Mouse (Mus musculus) forebrain, postnatal 0 days (tissue): ENCODE results near the gene Rnf11. TPM values are rescaled to one million over a fixed set of nuclear protein-coding genes. Genes with fewer than 3 reads are reported as not detected.
"Not testable (repeated sequence)": the region's sequence is repeated elsewhere in the genome, so short reads cannot be mapped to it uniquely, and the experiment has no call there.

Source experiments
- ATAC-seq: fragments of 200-750 bp; cut with Nextera tagmentation; 2 replicates; pipeline ENCODE4 v1.8.0; 2017; ENCODE audit warnings: mild to moderate bottlenecking, moderate library complexity
- DNase-seq: peaks from one replicate; pipeline ENCODE4 v3.0.0-alpha.2; 2015
- H3K27ac ChIP-seq: fragments of 300-500 bp; sonication (generic); 2 replicates; pipeline ENCODE4 v1.5.1; 2014; ENCODE audit warnings: low read depth, mild to moderate bottlenecking, antibody characterized with exemption, low read length, moderate library complexity, mixed read lengths
- H3K27me3 ChIP-seq: fragments of 300-500 bp; sonication (generic); 2 replicates; pipeline ENCODE4 v1.6.1; 2014; ENCODE audit warnings: mild to moderate bottlenecking, low read length, mixed read lengths; ENCODE audit not compliant: insufficient read depth
- H3K36me3 ChIP-seq: fragments of 300-500 bp; sonication (generic); 2 replicates; pipeline ENCODE4 v1.6.1; 2014; ENCODE audit warnings: mild to moderate bottlenecking, moderate library complexity; ENCODE audit not compliant: insufficient read depth
- H3K4me1 ChIP-seq: fragments of 300-500 bp; sonication (generic); 2 replicates; pipeline ENCODE4 v1.6.1; 2014; ENCODE audit warnings: antibody characterized with exemption; ENCODE audit not compliant: insufficient read depth
- H3K4me2 ChIP-seq: fragments of 300-500 bp; sonication (generic); 2 replicates; pipeline ENCODE4 v1.6.1; 2014; ENCODE audit warnings: low read depth, mild to moderate bottlenecking, moderate library complexity
- H3K4me3 ChIP-seq: fragments of 300-500 bp; sonication (generic); 2 replicates; pipeline ENCODE4 v1.5.1; 2014; ENCODE audit warnings: low read depth, low read length, mixed read lengths
- H3K9ac ChIP-seq: fragments of 300-500 bp; sonication (generic); 2 replicates; pipeline ENCODE4 v1.6.1; 2014; ENCODE audit warnings: mild to moderate bottlenecking
- H3K9me3 ChIP-seq: fragments of 300-500 bp; sonication (generic); 2 replicates; pipeline ENCODE4 v1.6.1; 2016; ENCODE audit warnings: low read length
- CTCF ChIP-seq: sonication (generic); IDR thresholded peaks from 2 replicates; pipeline ENCODE4 v1.5.1; 2016; ENCODE audit warnings: antibody characterized with exemption, control low read depth, low read depth
- WGBS: fragments of 180-500 bp; shearing (Covaris S2); extraction: QIAGEN DNeasy Blood & Tissue Kit; methylation state at CpG from one replicate; pipeline ENCODE4 v1.1.7; 2014; 5-methylcytosine and 5-hydroxymethylcytosine counted together
- polyA plus RNA-seq: library from polyadenylated mRNA; unstranded; fragments of >200 nt; fragmentation: Nextera tagmentation; extraction: Ambion mirVana; gene quantifications from 2 replicates; pipeline ENCODE4 v1.2.1, GENCODE M21; 2015
- total RNA-seq: library from RNA; depleted of rRNA; stranded (reverse); fragments of >200 nt; gene quantifications from 2 replicates; pipeline ENCODE4 v1.2.3, GENCODE M21; 2014; rRNA removed

The Rnf11 gene
- total and polyA plus RNA-seq, 2 experiments from 2014 or later = 84.0 to 161 TPM

DNA sequence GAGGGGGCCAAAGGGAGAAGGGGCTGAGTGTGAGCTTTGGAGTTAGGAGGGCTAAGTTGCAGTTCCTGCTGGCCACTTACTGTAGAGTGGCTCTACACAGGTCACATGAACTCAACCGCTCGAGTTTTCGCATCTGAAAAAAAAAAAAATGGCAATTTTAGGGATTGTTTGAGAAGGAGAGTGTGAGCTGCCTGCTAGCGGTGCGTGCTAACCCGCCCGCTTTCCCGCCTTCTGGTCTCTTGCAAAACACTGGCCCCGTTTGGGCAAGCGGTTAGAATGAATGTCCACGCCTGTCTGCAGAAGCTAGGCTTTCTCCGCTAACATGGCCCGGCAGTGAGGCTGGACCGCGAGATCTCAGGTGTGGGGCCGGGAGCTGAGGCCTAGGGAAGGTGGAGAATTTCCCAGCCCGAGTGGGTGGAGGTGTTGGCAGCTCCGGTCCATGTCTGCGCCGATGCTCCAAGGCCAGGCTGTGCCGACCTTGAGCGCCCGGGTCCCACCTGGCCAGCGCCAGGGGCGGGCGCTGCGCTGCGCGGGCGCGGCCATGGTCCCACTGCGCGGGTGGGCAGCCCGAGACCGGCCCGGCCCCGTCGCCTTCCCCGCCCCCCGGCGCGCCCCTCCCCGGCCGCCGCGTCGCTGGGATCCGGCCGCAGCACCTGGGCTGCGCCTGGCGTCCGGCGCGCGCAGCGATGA, 77.9 kb downstream of the Rnf11 start, which contains the start of gene Ttc39a:
Gene Ttc39a (plus strand): TSS at position 138 of the 690 bp plus-strand sequence.
- ATAC-seq (peak; percentile 69), DNase-seq (peak; percentile 55)
- under 1% methylated on average over 54 of the region's 56 CpGs for WGBS
- H3K27ac ChIP-seq = no peak within 1 kb of the TSS
- H3K9ac ChIP-seq = peak within 1 kb of the TSS; percentile 71
- H3K36me3 ChIP-seq = no peaks in the 10 kb centered on the region
- no peaks in the 10 kb centered on the region for H3K9me3 ChIP-seq
- H3K27me3 ChIP-seq = no peaks in the 10 kb centered on the region
- H3K4me2 ChIP-seq = peak within 1 kb of the TSS; percentile 99
- TF ChIP-seq CTCF = no peak
- H3K4me3 ChIP-seq = peak within 1 kb of the TSS; percentile 65
- H3K4me1 ChIP-seq = 0 out of 2 replicates have a peak, but pooled peaks cover 3% of the 10 kb centered on the region

DNA sequence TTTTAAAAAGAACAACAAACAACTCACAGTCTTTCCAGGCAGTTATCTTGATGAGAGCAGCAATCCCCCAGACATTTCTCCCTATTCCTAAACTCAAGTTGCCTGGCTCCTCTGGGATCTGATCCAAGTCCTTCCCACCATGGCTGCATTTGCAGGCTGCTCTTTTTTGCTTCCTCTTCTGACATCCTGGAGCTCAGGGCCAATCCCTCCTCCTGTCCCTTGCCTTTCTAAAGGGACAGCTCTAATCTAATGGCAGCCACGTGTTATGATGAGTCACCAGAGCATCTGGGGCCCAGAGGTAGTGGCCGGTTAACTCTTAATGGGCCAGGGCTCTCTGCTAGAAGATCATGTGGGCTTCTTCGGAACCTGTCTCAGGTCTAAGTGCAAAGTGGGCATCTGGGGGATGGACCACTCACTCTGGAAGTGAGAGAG, 78.5 kb downstream of the Rnf11 start:
- H3K27ac ChIP-seq = no peak overlapping the region
- TF ChIP-seq CTCF = no peak

GRCm38 (mm10) chr4:109405415-109405814, 79.1 kb downstream of the Rnf11 start:
- H3K27ac ChIP-seq = no peak overlapping the region
- 0 out of 2 replicates have a peak overlapping the region, but pooled peaks have one; percentile 99 for H3K4me2 ChIP-seq
- H3K27me3 ChIP-seq = no peaks in the 10 kb centered on the region
- H3K4me1 ChIP-seq = 0 out of 2 replicates have a peak, but pooled peaks cover 3% of the 10 kb centered on the region
- no peak overlapping the region for H3K4me3 ChIP-seq
- ATAC-seq (no peak), DNase-seq (no peak)
- 46% methylated on average over 8 of the region's 8 CpGs for WGBS
- H3K9ac ChIP-seq = no peak overlapping the region
- H3K36me3 ChIP-seq = no peaks in the 10 kb centered on the region
- no peaks in the 10 kb centered on the region for H3K9me3 ChIP-seq
- TF ChIP-seq CTCF = no peak

More for the DNA sequence above, 78.5 kb downstream of the Rnf11 start:
- H3K4me1 ChIP-seq = 0 out of 2 replicates have a peak, but pooled peaks cover 3% of the 10 kb centered on the region
- no peaks in the 10 kb centered on the region for H3K9me3 ChIP-seq
- H3K4me3 ChIP-seq = peak overlapping the region; percentile 65
- H3K36me3 ChIP-seq = no peaks in the 10 kb centered on the region
- WGBS = 5% methylated on average over 3 of the region's 3 CpGs
- DNase-seq (peak; percentile 66), ATAC-seq (peak; percentile 56)
- H3K9ac ChIP-seq = peak overlapping the region; percentile 71; the same call in 1 of the 2 replicates
- H3K4me2 ChIP-seq = peak overlapping the region; percentile 99
- H3K27me3 ChIP-seq = no peaks in the 10 kb centered on the region

DNA sequence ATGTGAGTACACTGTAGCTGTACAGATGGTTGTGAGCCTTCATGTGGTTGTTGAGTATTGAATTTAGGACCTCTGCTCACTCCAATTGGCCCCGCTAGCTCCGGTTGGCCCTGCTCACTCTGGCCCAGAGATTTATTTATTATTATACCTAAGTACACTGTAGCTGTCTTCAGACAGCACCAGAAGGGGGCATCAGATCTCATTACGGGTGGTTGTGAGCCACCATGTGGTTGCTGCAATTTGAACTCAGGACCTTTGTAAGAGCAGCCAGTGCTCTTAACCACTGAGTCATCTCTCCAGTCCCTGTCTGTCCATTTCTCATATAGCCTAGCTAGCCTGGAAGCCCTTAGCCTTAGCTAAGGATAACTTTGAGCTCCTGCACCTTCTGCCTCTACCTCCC, 79.6 kb downstream of the Rnf11 start:
- not testable (repeated sequence) for H3K4me1 ChIP-seq, H3K27me3 ChIP-seq, ATAC-seq, H3K4me3 ChIP-seq, DNase-seq, H3K4me2 ChIP-seq, H3K9me3 ChIP-seq, H3K9ac ChIP-seq, H3K27ac ChIP-seq, H3K36me3 ChIP-seq
- 82% methylated on average over 3 of the region's 3 CpGs for WGBS
- 0 out of 2 replicates have a peak, but pooled peaks have one; percentile 14 for TF ChIP-seq CTCF

DNA sequence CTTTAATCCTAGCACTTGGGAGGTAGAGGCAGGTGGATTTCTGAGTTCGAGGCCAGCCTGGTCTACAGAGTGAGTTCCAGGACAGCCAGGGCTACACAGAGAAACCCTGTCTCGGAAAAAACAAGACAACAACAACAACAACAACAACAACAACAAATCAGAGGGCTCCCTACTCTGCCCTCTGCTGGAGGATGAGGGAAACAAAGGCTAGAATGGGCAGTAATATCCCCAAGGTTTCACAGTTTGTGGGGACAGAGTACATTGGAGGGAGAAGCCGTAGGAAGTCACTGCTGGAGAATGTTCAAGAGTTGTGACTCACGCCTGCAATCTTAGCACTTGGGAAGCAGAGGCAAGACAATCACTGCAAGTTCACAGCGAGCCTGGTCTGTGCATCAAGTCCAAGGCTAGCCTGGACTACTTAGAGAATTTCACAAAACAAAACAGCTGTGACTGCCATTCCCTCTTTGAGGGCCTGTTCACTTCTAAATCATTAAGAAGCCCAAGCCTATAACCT, 83.3 kb downstream of the Rnf11 start:
- H3K4me2 ChIP-seq = no peak overlapping the region

More for the DNA sequence above, 83.3 kb downstream of the Rnf11 start:
- H3K9ac ChIP-seq = no peak overlapping the region
- H3K27me3 ChIP-seq = no peaks in the 10 kb centered on the region
- H3K9me3 ChIP-seq = no peaks in the 10 kb centered on the region
- H3K36me3 ChIP-seq = no peaks in the 10 kb centered on the region
- DNase-seq (no peak), ATAC-seq (no peak)
- WGBS = 78% methylated on average over 5 of the region's 5 CpGs
- no peak overlapping the region for H3K27ac ChIP-seq
- H3K4me1 ChIP-seq = 0 out of 2 replicates have a peak, but pooled peaks cover 3% of the 10 kb centered on the region
- H3K4me3 ChIP-seq = no peak overlapping the region
- TF ChIP-seq CTCF = 0 out of 2 replicates have a peak, but pooled peaks have one; percentile 27

Other genes with a start within 250 kb of the Rnf11 start
- gene Eps15, start 204.5 kb downstream of the Rnf11 start, total RNA-seq = 108 and 109 TPM in 2 replicates
- 33.1 and 42.6 TPM in 2 replicates for gene Eps15, start 204.5 kb downstream of the Rnf11 start, polyA plus RNA-seq
- 1.5 and 4.5 TPM in 2 replicates for gene Ttc39a, start 78.1 kb downstream of the Rnf11 start, total RNA-seq
- gene Ttc39a, start 78.1 kb downstream of the Rnf11 start, polyA plus RNA-seq = 1.1 and 1.9 TPM in 2 replicates
- 0.29 TPM in 1 of 2 replicates, not detected in the other for gene 4930522H14Rik, start 46.6 kb upstream of the Rnf11 start, total RNA-seq
- gene 4930522H14Rik, start 46.6 kb upstream of the Rnf11 start, polyA plus RNA-seq = not detected in 2 replicates
- gene Cdkn2c, start 182.5 kb upstream of the Rnf11 start, total RNA-seq = 10.8 and 13.4 TPM in 2 replicates
- 5.6 and 6.4 TPM in 2 replicates for gene Cdkn2c, start 182.5 kb upstream of the Rnf11 start, polyA plus RNA-seq
- 54.2 and 55.2 TPM in 2 replicates for gene Faf1, start 191.9 kb upstream of the Rnf11 start, total RNA-seq
- gene Faf1, start 191.9 kb upstream of the Rnf11 start, polyA plus RNA-seq = 28.0 and 33.3 TPM in 2 replicates